Mouse (Mus musculus): ENCODE measurements around the gene Nab1.
A peak's percentile ranks its signal among the peaks of the same experiment; 100 is the strongest.

DNA sequence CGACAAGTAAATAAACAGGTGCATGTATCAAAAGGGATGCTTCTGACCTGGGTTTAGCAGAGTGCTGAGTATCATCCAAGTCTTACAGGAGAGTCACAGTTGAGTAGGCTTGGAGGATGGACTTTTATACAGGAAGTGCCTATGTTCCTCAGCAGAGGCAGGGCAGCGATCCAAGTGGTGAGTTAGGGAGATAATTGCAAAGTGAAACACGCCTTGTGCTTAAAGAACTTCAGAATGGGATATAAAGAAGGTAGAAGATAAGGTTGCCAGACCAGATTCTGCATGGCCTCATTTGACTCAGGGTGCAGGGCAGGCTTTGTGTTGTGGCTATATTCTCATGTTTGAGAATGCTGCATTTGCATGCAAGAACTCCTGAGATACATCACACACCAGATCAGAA is 14.8 kb upstream of the Nab1 start:
- TF ChIP-seq TBP (IDR thresholded peaks at IDR 0.05; ENCODE audit: low read depth, low read length) (0 out of 2 replicates have a peak, but pooled peaks have one; percentile 46), MAZ (IDR thresholded peaks at IDR 0.05; ENCODE audit: low read depth, low read length) (no peak)

All from MEL (cell line).